Mouse (Mus musculus) CD4-positive, CD25-positive, alpha-beta regulatory T cell, adult 9 weeks (primary cell): Measurements from ENCODE around the gene Asz1. TPM values are rescaled to one million over a fixed set of nuclear protein-coding genes. Genes with fewer than 3 reads are reported as not detected.

Experiments
- polyA plus RNA-seq: library from polyadenylated mRNA; unstranded; fragments of 100-300 nt; shearing (Covaris generic); gene quantifications from one replicate; pipeline ENCODE4 v1.2.1, GENCODE M21; 2017

The Asz1 gene
- polyA plus RNA-seq, result not detected

DNA sequence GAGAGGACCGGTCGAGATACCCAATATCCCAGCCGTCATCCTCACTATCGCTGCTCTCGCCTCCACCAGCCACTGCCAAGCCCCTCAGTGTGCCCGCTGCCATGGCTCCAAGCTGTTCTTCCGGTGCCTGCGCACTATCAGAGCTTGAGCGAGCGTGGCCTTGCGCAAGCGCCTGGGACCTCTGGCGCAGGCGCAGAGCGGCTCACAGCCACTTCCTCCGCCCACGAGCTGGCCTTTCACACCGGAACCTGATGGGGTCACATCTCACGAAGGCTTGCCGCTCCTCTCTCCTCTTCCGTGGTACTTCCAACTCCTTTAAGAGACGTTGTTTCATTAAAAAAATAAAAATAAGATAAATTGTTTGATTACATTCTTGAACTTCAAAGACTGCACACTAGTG, at the start of gene Asz1:
TSS of gene Asz1 (minus strand) at position 128 of the 400 bp plus-strand sequence.

DNA sequence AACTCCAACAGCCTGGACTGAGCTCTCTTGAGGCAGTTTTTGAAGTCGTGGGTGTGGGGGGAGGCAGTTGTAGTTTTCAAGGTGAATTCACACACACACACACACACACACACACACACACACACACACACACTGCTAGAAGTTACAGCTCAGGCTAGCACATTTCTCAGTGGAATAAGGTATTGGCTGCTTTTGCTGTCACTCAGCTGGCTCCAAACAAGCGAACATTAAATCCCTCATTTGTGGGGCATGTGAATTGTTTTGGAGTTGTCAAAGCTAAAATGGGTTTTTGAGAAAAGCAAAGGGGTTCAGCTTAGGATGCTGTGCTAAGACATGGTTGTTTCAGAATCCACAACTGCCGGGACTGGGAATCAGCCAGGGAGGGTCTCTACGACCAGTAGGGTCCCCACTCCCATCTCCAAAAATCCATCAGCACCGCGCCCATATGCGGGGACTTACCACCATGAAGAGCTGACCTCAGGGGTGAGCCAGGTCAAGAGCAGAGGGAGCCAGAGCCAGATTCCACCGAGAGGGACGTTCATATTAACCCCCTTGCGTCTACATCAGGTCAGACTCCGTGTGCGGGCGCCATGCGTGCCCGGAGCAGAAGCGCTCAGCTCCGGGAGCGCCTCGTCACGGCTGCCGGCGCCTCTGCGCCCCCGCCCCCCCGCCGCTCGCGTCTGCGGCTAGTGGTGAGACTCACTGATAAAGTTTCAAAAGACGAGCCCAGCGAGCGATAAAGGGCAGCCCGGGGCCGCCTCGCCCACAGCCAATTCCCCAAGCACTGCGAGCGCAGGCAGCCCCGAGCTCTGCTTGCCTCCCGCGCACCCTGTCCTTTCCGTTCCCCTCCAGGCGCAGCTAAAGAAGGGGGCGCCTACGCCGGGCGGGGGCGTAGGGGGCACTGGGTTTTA, 78.9 kb downstream of the Asz1 start, which contains the start of gene Wnt2:
TSS of gene Wnt2 (minus strand) at position 840 of the 911 bp plus-strand sequence.

Other genes starting within 250 kb of the Asz1 start
- gene Wnt2, start 78.5 kb downstream of the Asz1 start, polyA plus RNA-seq, result not detected
- gene Cftr, start 61.6 kb upstream of the Asz1 start, polyA plus RNA-seq, result not detected